Mouse (Mus musculus) E14TG2a.4 (cell line): ENCODE results near the gene Tlcd2.
A peak's percentile ranks its signal among the peaks of the same experiment; 100 is the strongest.

ENCODE experiments used
- H3K27me3 ChIP-seq: 2 replicates; pipeline ENCODE4 v1.6.1; 2014; ENCODE audit warnings: low read length, control low read depth; ENCODE audit not compliant: insufficient read depth
- H3K36me3 ChIP-seq: 2 replicates; pipeline ENCODE4 v1.6.1; 2014; ENCODE audit warnings: low read length, control low read depth; ENCODE audit not compliant: insufficient read depth
- H3K4me1 ChIP-seq: replicated peaks from 2 replicates; pipeline ENCODE4 v1.6.1; 2014; ENCODE audit warnings: low read depth, low read length, control low read depth
- H3K4me3 ChIP-seq: replicated peaks from 2 replicates; pipeline ENCODE4 v1.5.1; 2014; ENCODE audit warnings: mild to moderate bottlenecking, low read length
- H3K9me3 ChIP-seq: 2 replicates; pipeline ENCODE4 v1.6.1; 2014; ENCODE audit warnings: low read length, control low read depth
- CTCF ChIP-seq: conservative IDR thresholded peaks from 2 replicates; pipeline ENCODE4 v1.5.1; 2014; ENCODE audit warnings: low read length
- NANOG ChIP-seq: IDR thresholded peaks from 2 replicates; pipeline ENCODE4 v1.6.1; 2014; ENCODE audit warnings: borderline replicate concordance, low read length, mixed read lengths
- POU5F1 ChIP-seq: IDR thresholded peaks from 2 replicates; pipeline ENCODE4 v1.6.1; 2014; ENCODE audit warnings: low read length, borderline replicate concordance

Tlcd2 gene

GRCm38 (mm10) chr11:75423091-75423490 is 38.4 kb upstream of the Tlcd2 start:
- Histone ChIP-seq H3K9me3 (no peaks in the 10 kb centered on the region), H3K4me1 (peaks cover 26% of the 10 kb centered on the region), H3K4me3 (no peak overlapping the region), H3K27me3 (peaks cover 33% of the 10 kb centered on the region), H3K36me3 (no peaks in the 10 kb centered on the region)
- TF ChIP-seq CTCF: no peak
- no peak for TF ChIP-seq POU5F1
- no peak for TF ChIP-seq NANOG

GRCm38 (mm10) chr11:75424033-75424432 is 37.5 kb upstream of the Tlcd2 start:
- H3K4me1 ChIP-seq: peaks cover 26% of the 10 kb centered on the region

GRCm38 (mm10) chr11:75424459-75424858 is 37.1 kb upstream of the Tlcd2 start:
- H3K27me3 ChIP-seq: peaks cover 42% of the 10 kb centered on the region

More at GRCm38 (mm10) chr11:75424033-75424432, 37.5 kb upstream of the Tlcd2 start:
- Histone ChIP-seq H3K36me3 (no peaks in the 10 kb centered on the region), H3K4me3 (no peak overlapping the region), H3K9me3 (no peaks in the 10 kb centered on the region), H3K27me3 (peaks cover 39% of the 10 kb centered on the region)
- TF ChIP-seq CTCF (no peak), NANOG (no peak), POU5F1 (no peak)

GRCm38 (mm10) chr11:75429019-75429705 is 32.4 kb upstream of the Tlcd2 start:
- H3K4me1 ChIP-seq: no peaks in the 10 kb centered on the region; the same call in 1 of the 2 replicates
- TF ChIP-seq POU5F1 (no peak), CTCF (no peak)
- H3K36me3 ChIP-seq: no peaks in the 10 kb centered on the region
- H3K9me3 ChIP-seq: peaks cover 1% of the 10 kb centered on the region
- peaks cover 40% of the 10 kb centered on the region for H3K27me3 ChIP-seq
- H3K4me3 ChIP-seq: no peak overlapping the region

More at GRCm38 (mm10) chr11:75424459-75424858, 37.1 kb upstream of the Tlcd2 start:
- no peaks in the 10 kb centered on the region for H3K36me3 ChIP-seq
- TF ChIP-seq NANOG (no peak), CTCF (no peak), POU5F1 (no peak)
- no peaks in the 10 kb centered on the region for H3K9me3 ChIP-seq
- no peak overlapping the region for H3K4me3 ChIP-seq
- peaks cover 26% of the 10 kb centered on the region for H3K4me1 ChIP-seq

GRCm38 (mm10) chr11:75431307-75431706 is 30.2 kb upstream of the Tlcd2 start:
- peaks cover 5% of the 10 kb centered on the region for H3K4me1 ChIP-seq
- H3K36me3 ChIP-seq: no peaks in the 10 kb centered on the region
- peaks cover 6% of the 10 kb centered on the region for H3K9me3 ChIP-seq
- H3K4me3 ChIP-seq: no peak overlapping the region
- TF ChIP-seq NANOG: no peak
- TF ChIP-seq POU5F1: no peak
- no peak for TF ChIP-seq CTCF
- H3K27me3 ChIP-seq: peaks cover 41% of the 10 kb centered on the region

GRCm38 (mm10) chr11:75434138-75434537 is 27.4 kb upstream of the Tlcd2 start:
- Histone ChIP-seq H3K27me3 (peaks cover 52% of the 10 kb centered on the region), H3K4me1 (peaks cover 14% of the 10 kb centered on the region)

GRCm38 (mm10) chr11:75438194-75438593 is 23.3 kb upstream of the Tlcd2 start:
- Histone ChIP-seq H3K27me3 (peaks cover 47% of the 10 kb centered on the region), H3K4me1 (peaks cover 24% of the 10 kb centered on the region), H3K4me3 (no peak overlapping the region), H3K9me3 (peaks cover 6% of the 10 kb centered on the region), H3K36me3 (no peaks in the 10 kb centered on the region)
- TF ChIP-seq POU5F1 (no peak), NANOG (no peak), CTCF (no peak)

More at GRCm38 (mm10) chr11:75434138-75434537, 27.4 kb upstream of the Tlcd2 start:
- TF ChIP-seq NANOG (no peak), CTCF (peak; percentile 69), POU5F1 (no peak)
- no peaks in the 10 kb centered on the region for H3K36me3 ChIP-seq
- peaks cover 6% of the 10 kb centered on the region for H3K9me3 ChIP-seq
- H3K4me3 ChIP-seq: no peak overlapping the region

- H3K27me3 ChIP-seq: peaks cover 50% of the 10 kb centered on the region
- no peak overlapping the region for H3K4me3 ChIP-seq
- no peaks in the 10 kb centered on the region for H3K36me3 ChIP-seq
- H3K9me3 ChIP-seq: peaks cover 6% of the 10 kb centered on the region
- H3K4me1 ChIP-seq: peaks cover 30% of the 10 kb centered on the region
- TF ChIP-seq NANOG: no peak
- TF ChIP-seq CTCF: no peak
- no peak for TF ChIP-seq POU5F1
Measured at GRCm38 (mm10) chr11:75438804-75439203, 22.7 kb upstream of the Tlcd2 start.
